Mouse (Mus musculus): Measurements from ENCODE around the gene Gm9803. TPM values are rescaled to one million over a fixed set of nuclear protein-coding genes. Genes with fewer than 3 reads are reported as not detected.

Gene Gm9803
- total RNA-seq, 2 experiments from 2014 or later: 8.9 to 13.0 TPM

DNA sequence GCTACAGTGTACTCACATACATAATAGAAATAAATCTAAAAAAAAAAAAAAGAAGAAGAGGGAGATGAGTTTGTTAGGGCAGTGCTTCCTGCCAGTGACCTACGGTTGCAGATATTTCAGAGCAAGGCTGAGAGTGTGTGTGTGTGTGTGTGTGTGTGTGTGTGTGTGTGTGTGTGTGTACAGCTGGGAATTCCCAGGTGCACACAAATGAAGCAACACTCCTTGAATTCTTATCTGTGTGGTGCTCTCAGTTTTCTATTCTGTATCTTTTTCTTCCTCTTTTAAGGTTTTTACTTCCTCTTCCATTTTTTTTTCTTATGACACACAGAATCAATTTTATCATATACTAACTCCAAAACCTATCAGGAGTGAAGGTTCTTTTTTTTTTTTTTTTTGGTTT is 19.6 kb upstream of the Gm9803 start:
- no peak for DNase-seq
- intact Hi-C loops (cut with DNase I): no loop called here

DNA sequence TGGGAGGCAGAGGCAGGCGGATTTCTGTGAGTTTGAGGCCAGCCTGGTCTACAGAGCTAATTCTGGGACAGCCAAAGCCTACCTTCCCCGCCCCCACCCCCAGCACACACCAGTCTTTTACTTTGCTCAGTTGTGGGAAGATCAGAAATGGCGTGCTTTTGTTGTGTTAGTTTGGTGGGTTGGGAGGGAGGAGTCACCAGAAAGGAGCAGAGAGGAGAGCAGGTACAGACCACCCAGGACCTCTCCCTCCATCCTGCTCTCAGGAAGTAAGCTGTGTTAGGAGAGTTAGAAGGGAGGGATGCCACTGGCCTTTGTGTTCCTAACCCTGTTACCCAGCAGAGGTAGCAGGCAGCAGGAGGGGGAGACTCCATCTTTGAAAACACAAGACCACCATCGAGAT is 16.8 kb upstream of the Gm9803 start:
- intact Hi-C loops (cut with DNase I): no loop called here

DNA sequence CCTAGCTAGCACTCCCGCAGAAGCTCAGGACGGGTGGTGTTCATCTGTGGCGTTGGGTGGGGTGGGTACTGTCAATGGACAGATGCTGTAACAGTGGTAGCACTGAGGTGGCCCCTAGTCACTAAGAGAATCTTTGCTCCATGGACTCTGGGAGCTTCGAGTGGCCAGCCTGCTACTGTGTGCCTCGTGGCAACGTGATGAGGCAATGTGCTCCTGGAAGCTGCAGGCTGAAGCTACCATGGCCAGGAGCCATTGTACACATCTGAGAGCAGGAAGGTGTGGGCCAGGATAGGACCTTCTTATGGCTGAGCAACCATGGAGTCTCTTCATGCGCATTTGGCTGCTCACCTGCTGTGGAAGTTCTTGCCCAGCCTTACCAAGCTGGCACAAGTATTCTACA is 14.7 kb upstream of the Gm9803 start:
- intact Hi-C loops (cut with DNase I): no loop called here
- no peak for DNase-seq

More for the DNA sequence above, 16.8 kb upstream of the Gm9803 start:
- DNase-seq: no peak

DNA sequence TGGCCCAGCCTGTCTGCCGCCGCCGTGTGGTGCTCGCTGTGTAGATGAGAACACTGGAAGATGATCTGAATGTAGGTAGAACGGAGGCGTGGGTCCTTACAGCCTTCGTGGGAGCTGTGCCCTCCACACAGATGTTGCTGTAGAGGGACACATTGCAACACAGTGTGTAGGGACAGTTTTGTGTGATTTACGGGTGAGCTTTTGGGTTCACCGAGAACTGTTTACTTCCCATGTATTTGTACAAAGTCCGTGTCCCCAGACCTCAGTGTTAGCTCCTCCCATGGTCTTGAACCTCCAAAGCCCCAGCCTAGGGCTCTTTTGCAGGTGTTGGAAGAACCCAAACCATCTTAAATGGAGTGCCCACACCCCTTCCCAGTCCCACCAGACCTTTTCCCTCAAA is 10.9 kb upstream of the Gm9803 start:
- intact Hi-C loops (cut with DNase I): no loop called here
- no peak for DNase-seq

DNA sequence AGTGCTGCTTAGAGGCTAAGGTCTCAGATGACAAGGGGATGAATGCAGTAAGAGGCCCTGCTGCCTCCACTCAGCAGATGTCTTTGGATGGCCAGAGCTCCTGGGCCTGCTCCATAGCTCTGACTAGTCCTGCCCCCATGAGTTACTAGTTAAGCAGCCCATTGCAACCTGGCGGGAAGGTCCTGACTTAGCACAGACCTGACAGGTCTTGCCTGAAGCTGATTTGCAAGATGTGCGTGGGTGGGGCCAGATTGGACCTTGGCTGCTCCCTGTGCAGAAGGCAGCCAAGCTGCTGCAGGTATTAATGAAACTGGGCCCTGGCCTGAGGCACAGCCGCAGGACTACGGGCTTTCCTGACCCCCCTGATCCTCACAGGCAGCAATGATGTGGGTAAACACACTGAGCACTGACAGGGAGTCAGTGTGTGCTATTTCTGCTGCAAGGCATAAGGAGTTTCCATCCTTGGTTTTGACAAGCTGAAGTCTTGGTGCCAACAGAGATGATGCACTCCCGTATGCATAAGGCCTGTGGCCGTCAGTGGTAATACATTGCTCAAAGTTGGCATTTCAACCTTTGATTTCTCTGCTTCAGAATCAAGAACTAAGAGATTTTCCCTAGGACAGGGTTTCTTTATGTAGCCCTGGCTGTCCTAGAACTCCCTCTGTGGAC is 6.8 kb upstream of the Gm9803 start:
- intact Hi-C loops (cut with DNase I): no loop called here
- DNase-seq: no peak

DNA sequence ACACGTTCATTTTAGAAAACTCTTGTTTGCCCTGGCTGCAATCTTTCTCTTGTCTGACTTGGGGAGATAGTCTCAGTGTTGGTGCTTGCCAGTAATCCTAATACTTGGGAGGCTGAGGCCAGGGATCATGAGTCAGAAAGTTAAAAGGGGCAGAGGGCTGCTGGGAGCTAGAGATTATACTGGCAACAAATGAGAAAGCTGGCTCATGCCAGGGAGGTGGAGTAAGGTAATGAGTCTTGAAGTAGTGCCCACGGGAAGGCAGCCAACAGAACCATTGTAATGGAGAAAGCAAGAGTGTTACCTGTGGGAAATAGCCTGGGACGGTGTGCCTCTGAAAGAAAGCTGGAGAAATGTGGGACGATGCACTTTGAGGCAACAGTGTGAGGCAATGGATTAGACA is 6.0 kb upstream of the Gm9803 start:
- peak; percentile 42 to 57 for DNase-seq
- intact Hi-C loops (cut with DNase I): no loop called here

DNA sequence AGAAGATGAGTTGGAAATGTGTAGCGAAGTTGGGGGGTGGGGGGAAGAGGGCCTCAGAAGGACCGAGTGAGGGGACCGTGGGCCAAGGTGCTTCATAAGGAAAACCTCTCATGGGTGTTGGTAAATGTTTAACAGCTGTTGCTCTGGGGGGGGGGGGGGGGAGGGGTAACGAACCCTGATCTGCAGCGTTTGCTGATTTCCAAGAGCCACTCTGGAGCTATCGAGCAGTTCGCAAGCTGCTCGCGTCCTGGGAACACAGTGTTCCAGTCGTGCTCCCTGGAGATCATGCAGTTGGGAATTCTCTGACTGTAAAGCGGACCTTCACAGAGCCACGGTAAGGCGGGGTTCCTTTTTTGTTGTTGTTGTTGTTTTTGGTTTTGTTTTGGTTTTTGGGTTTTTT is 5.5 kb upstream of the Gm9803 start:
- intact Hi-C loops (cut with DNase I): no loop called here
- peak; percentile 30 to 39 for DNase-seq

DNA sequence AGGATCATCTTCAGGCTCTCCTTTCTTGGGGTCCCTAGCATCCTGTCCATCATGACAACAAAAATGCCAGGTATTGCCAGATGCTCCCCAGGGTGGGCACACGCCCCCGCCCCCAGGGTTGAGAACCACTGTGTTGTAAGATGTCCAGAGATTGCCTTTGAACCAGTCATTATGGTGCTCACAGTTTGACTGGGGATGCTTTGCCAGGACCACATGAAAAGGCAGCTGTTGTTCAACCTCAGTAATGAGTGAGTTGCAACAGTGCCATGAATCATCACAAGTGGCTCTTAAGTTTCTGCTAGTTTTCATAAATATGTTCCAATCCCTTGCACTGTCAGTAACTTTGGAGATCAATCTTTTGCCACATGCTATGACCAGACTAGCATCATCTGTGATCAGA is 3.9 kb upstream of the Gm9803 start:
- DNase-seq: no peak
- intact Hi-C loops (cut with DNase I): no loop called here

DNA sequence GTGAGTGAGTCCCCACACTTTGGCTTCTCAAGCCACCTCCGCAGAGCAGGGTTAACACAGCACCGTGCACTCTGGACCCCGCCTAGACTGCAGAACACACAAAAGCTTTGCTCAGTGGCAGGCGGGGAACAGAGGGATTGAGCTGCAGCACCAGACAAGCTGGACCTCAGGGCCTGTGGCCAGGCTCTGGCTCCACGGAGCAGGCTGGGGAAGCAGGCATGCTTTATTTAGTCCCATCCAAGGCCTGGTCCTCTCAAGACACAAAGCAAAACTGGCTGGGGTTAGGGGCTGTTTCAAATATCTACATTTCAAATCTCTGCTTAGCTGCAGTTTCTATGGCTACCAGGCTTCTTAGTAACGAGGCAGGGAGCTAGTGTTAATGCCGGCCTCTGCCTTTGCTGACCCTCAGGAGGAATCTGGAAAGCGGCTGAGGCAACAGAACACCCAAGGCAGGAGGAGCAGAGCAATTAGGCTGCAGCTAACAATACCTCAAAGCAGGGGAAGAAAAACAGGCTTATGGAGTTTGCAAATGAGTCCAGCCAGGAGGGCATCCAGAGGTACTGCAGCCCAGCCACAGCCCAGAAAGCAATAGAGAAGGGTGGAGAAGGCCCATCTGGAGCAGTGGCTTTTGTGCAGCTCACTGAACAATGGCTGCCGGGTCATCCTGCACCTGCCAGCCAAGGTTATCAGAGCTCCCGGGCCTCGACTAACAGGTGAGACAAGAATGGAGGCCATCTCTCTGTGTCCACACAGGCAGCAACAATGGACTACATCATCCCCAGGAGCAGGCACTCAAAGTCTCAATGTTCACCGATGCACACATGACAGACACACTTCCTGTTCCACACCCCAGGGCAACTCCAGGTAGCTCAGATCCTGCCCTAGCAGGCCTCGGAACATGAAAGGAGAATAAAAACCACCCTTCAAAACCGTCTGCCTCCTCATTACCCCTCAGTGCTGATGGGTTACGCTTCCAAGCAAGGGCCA is 3.7 kb downstream of the Gm9803 start:
- no peak for DNase-seq
- intact Hi-C loops (cut with DNase I): no loop called here

DNA sequence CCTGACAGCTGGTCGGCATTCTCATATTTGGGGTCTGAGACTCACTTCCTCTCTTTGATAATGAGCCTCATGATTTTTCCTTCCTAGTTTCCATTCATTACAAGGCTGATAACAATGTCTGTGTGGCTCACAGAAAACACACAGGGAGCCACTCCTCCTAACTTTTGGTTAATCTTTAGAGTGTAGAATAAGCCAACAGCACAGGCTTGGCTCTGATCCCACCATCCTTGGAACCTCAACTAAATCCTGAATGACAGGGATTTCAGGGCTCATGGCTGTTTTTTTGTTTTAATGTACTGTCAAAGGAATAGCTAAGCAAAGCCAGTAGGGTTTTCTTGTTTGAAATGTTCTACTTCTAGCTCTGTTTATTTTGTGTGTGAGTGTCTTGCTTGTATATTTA is 10.5 kb downstream of the Gm9803 start:
- DNase-seq: no peak
- intact Hi-C loops (cut with DNase I): no loop called here

DNA sequence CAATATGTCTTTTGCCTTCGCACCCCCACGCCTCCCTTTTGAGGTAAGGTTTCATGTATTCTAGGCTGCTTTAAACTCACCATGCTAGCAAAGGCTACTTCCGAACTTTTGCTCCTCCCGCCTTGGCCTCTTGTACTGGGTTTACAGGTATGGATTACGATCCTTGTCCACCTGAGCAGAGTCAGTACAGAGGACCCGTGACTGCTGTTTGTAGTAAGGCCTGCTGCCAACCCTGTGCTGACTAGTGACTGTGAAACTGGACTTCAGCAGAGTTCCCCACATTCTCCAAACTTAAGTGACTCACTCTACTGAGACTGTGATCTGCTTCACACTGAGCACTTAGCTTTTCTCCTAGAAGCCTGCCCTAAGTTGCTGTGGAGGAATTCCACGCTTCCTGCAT is 13.8 kb downstream of the Gm9803 start:
- intact Hi-C loops (cut with DNase I): no loop called here
- DNase-seq: no peak

DNA sequence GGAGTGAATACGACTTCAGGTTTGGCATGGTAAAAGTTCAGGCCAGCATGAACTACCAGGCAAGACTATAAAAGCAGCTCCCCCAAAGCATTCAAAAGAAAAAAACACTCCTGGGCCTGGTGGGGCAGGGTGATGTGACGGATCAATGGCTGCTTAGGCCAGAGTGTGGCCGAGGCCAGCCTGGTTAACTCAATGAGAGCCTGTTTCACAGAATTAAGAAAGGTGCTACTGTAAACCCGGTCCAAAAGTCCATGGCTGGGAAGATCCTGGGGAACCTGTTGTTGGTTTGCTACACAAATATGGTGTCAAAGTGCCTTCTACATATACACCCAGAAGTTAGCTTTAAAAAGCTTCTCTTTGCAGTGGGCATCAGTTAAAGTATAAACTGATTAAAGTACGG is 14.9 kb downstream of the Gm9803 start:
- no peak for DNase-seq
- intact Hi-C loops (cut with DNase I): no loop called here

DNA sequence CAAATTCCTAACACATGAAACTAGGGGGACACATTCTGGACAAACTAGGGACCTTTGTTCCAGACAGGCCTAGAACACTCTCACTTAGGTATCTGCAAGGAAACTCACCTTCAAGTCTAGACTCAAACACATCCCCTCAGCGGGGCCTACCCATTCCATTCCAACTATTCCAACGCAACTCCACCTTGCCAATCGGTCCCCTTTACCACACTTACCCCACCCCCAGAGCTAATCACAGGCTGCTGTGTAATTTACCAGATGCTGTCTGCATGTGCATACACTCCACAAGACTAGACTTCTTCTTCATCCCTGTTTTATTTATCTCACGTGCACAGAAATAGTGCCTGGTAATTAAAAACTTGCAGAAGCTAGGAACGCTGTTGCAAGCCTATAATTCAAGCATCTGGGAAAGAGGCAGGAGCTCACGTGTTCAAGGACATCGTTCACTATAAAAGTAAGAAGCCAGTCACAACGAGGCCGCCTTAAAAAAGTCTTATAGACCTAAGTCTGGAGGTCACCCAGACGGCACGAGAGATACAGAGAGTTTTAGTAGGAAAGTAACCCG is 15.9 kb downstream of the Gm9803 start:
- no peak for DNase-seq
- intact Hi-C loops (cut with DNase I): loop anchor here (1.0 to 10.0 kb wide), 3 partner anchors 61 to 1525 kb away; partner anchors contain the start of gene Prep

DNA sequence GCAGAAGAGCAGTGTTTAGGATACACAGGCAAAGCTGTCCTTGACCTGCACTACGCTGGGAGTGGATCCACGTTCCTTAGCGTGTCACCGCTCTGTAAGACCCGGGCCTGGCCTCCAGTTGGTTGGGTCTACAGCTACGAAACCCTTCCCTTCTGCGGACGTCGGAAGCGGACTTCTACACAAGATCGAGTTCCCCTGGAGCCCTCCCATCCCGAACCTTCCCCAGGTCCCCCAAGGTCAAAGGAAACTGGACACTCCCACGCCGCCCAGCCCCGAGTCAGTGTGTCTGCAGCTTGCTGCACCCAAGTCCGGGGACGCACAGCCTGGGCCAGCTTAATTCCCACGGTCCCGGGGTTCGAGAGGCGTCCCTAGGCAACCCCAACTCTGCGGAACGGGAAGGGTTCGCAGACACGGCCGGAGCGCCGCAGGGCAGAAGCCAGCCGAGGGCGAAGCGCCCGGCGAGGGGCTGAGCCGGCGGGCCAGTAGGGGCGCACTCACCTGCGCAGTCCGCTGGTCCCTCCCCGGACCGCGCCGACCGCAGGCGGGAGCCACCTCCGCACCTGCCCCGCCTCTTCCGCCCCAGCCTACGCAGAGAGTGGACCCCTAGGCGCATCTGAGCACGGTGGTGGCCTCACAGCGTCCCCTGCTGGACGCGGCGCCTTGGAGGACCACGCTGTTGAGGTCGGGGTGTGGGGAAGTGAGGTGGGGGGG is 16.7 kb downstream of the Gm9803 start, which contains the start of gene 1700021F05Rik:
TSS of gene 1700021F05Rik (minus strand) at position 553 of the 711 bp plus-strand sequence.
- intact Hi-C loops (cut with DNase I): loop anchor here (1.0 to 10.0 kb wide), 3 partner anchors 61 to 1524 kb away; partner anchors contain the start of gene Prep
- peak; percentile 98 for DNase-seq

DNA sequence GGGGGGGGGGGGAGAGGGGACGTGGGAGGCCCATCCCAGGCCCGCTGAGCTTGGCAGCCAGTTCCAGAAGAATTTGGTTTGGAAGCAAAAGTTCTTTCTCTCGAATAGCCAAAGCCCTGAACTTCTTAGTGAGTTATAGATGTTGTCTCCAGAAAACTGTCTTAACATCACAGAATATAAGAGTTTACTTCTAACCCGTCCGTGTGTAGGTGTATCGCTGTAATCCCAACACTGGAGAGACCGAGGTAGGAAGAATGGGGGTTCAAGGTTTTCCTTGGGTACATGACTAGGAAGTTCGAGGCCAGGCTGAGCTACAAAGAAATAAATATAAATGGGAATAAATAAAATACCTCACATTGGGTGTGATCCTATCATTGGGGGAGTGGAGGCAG is 17.3 kb downstream of the Gm9803 start:
- no peak for DNase-seq
- intact Hi-C loops (cut with DNase I): loop anchor here (10.0 kb wide), 2 partner anchors 586 to 1524 kb away; partner anchors contain the start of gene Prep

DNA sequence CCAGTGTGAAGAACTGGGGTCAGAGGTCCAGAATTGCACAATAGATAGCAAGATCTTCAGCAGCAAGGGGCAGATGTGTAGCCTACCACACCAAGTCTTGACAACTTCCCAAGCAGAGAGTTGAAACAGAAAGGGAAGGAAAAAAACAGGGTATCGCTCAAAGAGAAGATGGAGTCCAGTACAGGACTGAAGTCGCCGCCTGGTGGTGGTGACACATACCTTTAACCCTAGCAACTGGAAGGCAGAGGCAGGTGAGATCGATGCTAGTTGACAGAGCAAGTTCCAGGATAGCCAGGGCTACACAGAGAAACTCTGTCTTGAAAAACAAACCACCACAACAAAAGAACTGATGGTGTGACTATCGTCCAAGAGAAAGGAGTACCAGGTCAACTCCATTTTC is 25.5 kb downstream of the Gm9803 start:
- DNase-seq: no peak
- intact Hi-C loops (cut with DNase I): loop anchor here (10.0 kb wide), 2 partner anchors 595 to 1515 kb away; partner anchors contain the start of gene Prep

DNA sequence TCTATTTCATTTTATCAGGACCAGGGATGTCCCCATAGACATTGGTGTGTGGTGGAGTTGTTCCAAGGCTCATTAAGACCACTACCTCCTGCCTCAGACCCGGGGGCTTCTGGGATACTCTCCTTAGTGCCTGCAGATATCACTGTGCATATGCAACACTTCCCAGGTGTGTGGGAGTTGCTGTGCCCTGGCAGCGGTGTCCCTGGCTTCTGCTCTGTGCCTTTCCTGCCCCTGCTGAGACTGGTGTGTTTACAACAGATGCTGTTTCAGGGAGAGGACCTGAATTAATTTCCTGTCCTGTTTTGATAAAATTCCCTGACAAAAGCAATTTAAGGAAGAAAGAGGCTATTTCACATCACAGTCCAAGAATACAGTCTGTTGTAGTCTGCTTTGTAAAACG is 27.0 kb downstream of the Gm9803 start:
- DNase-seq: no peak
- intact Hi-C loops (cut with DNase I): no loop called here

DNA sequence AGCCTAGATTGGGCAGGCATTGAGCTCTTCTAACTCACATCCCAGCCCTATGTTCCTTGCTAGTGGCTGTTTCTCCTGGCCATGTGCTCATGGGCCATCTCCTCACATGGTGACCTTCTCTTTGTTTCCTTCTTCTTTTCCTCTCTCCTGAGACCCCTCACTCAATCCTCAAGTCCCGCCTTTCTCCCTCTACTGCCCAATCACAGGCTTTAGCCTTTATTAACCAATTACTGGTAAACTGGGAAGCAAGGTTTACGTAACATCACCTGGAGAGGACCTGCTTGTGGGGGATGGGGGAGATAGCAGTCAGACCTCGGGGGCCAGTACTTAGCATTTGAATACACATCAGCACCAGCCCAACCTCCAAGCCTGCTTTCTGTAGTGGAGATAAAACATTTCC is 27.5 kb downstream of the Gm9803 start:
- no peak for DNase-seq
- intact Hi-C loops (cut with DNase I): no loop called here

DNA sequence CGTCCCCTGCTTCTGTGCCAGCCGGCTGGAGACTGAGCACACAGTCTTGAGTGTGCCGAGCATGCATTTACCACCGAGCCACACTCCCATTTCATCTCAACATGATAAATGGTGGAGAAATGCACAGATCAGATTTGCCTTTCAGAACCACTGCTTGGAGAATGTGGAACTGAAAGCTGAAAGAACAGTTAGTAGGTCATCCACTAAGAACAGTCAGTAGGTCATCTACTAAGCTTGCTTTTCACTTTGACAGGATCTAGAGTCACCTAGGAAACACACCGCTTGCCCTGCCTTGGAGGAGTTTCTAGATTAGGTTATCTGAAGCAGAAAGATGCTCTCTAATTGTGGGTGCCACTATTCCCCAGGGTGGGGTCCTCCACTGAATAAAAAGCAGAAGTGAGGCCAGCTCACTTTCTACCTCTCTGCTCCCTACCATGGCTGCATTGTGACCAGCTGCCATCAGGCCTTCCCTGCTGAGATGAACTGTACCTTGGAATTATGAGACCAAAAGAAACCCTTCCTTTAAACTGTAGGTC is 33.8 kb downstream of the Gm9803 start:
- no peak for DNase-seq
- intact Hi-C loops (cut with DNase I): no loop called here

DNA sequence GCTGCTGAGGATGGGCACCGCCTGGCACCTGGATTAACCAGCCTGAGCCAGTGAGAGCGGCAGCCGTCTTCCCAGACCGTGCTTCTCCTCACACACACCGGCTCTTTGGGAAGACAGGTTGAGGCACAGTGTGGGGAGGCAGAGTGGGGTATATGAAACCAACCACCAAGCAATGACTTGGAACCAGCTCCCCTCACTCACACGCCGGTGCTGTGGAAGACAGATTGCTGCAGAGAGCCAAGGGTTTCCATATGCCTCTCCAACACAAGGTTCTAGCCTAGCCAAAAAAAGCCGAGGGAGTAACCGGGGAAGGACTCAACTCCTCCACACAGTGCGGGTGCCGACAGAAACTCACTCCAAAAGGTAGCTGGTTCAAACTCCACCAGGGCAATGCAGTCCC is 35.4 kb downstream of the Gm9803 start:
- no peak for DNase-seq
- intact Hi-C loops (cut with DNase I): no loop called here

Data from heart, postnatal 14 days (tissue).